Mouse (Mus musculus) kidney, postnatal 0 days (tissue): Measurements from ENCODE around the gene Arid5b. TPM values are rescaled to one million over a fixed set of nuclear protein-coding genes. Genes with fewer than 3 reads are reported as not detected.

Experiments
- ATAC-seq: fragments of 200-750 bp; cut with Nextera tagmentation; replicated peaks from 2 replicates; pipeline ENCODE4 v1.8.0; 2017; ENCODE audit warnings: low read depth, moderate number of reproducible peaks, moderate TSS enrichment, moderate library complexity; ENCODE audit not compliant: low FRiP score
- DNase-seq: peaks from one replicate; pipeline ENCODE4 v3.0.0-alpha.2; 2016; ENCODE audit warnings: low spot score
- H3K27ac ChIP-seq: fragments of 300-500 bp; sonication (generic); 2 replicates; pipeline ENCODE4 v1.5.1; 2014; ENCODE audit warnings: mild to moderate bottlenecking
- H3K27me3 ChIP-seq: fragments of 300-500 bp; sonication (generic); 2 replicates; pipeline ENCODE4 v1.6.1; 2014; ENCODE audit warnings: low read length, mixed read lengths; ENCODE audit not compliant: insufficient read depth
- H3K36me3 ChIP-seq: fragments of 300-500 bp; sonication (generic); 2 replicates; pipeline ENCODE4 v1.6.1; 2014; ENCODE audit warnings: low read length, mixed read lengths; ENCODE audit not compliant: insufficient read depth
- H3K4me1 ChIP-seq: fragments of 300-500 bp; sonication (generic); replicated peaks from 2 replicates; pipeline ENCODE4 v1.6.1; 2014; ENCODE audit warnings: antibody characterized with exemption, low read length, mixed read lengths; ENCODE audit not compliant: insufficient read depth
- H3K4me2 ChIP-seq: fragments of 300-500 bp; sonication (generic); 2 replicates; pipeline ENCODE4 v1.6.1; 2014; ENCODE audit warnings: mild to moderate bottlenecking, low read length, moderate library complexity, mixed read lengths
- H3K4me3 ChIP-seq: fragments of 300-500 bp; sonication (generic); replicated peaks from 2 replicates; pipeline ENCODE4 v1.5.1; 2014; ENCODE audit warnings: low read depth, low read length
- H3K9ac ChIP-seq: fragments of 300-500 bp; sonication (generic); 2 replicates; pipeline ENCODE4 v1.6.1; 2014; ENCODE audit warnings: low read depth, low read length
- H3K9me3 ChIP-seq: fragments of 300-500 bp; sonication (generic); replicated peaks from 2 replicates; pipeline ENCODE4 v1.6.1; 2016; ENCODE audit warnings: low read length, inconsistent platforms, mixed read lengths
- CTCF ChIP-seq: IDR thresholded peaks from 2 replicates; pipeline ENCODE4 v1.5.1; 2016; ENCODE audit warnings: antibody characterized with exemption, low read depth, mild to moderate bottlenecking, moderate library complexity
- WGBS: fragments of 180-500 bp; shearing (Covaris S2); extraction: QIAGEN DNeasy Blood & Tissue Kit; methylation state at CpG from one replicate; pipeline ENCODE4 v1.1.7; 2014; 5-methylcytosine and 5-hydroxymethylcytosine counted together
- polyA plus RNA-seq: library from polyadenylated mRNA; unstranded; fragments of >200 nt; fragmentation: Nextera tagmentation; extraction: Ambion mirVana; gene quantifications from 2 replicates; pipeline ENCODE4 v1.2.1, GENCODE M21; 2015

The Arid5b gene
- polyA plus RNA-seq, 1 experiment from 2014 or later, result 30.3 TPM

DNA sequence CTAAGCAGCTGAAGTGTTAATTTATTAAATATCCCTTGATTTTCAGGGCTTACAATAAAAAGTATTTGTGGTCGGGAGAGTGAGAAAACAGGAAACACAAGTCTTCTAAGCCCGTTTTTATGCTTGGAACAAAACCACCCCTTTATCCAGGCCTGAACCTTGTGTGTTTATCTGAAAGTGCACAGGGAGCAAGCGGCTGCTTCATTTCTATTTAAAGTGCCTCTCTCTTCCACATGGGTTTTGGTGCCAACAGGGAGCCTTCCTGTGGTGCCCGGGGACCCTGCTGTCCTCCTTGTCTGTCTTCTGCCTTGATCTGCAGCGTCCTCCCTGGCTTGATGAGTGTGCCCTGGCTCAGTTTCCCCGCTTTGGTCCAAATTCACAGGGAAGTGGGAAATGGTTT, 40.9 kb upstream of the Arid5b start:
- DNase-seq (no peak), ATAC-seq (no peak)
- no peaks in the 10 kb centered on the region for H3K9me3 ChIP-seq
- H3K9ac ChIP-seq, result no peak overlapping the region
- no peak overlapping the region for H3K4me3 ChIP-seq
- H3K4me1 ChIP-seq, result 0 out of 2 replicates have a peak, but pooled peaks cover 7% of the 10 kb centered on the region
- H3K27ac ChIP-seq, result peak overlapping the region; percentile 81
- no peak for TF ChIP-seq CTCF
- no peaks in the 10 kb centered on the region for H3K27me3 ChIP-seq
- WGBS, result 38% methylated on average over 6 of the region's 6 CpGs
- no peak overlapping the region for H3K4me2 ChIP-seq
- no peaks in the 10 kb centered on the region for H3K36me3 ChIP-seq

GRCm38 (mm10) chr10:68318438-68318979, 40.0 kb upstream of the Arid5b start:
- DNase-seq, result peak; percentile 59
- Histone ChIP-seq H3K4me1 (0 out of 2 replicates have a peak, but pooled peaks cover 7% of the 10 kb centered on the region), H3K4me2 (no peak overlapping the region), H3K27ac (peak overlapping the region; percentile 81), H3K36me3 (no peaks in the 10 kb centered on the region), H3K4me3 (no peak overlapping the region), H3K27me3 (no peaks in the 10 kb centered on the region), H3K9me3 (no peaks in the 10 kb centered on the region), H3K9ac (no peak overlapping the region)
- WGBS, result 44% methylated on average over 6 of the region's 6 CpGs
- no peak for ATAC-seq
- TF ChIP-seq CTCF, result no peak

DNA sequence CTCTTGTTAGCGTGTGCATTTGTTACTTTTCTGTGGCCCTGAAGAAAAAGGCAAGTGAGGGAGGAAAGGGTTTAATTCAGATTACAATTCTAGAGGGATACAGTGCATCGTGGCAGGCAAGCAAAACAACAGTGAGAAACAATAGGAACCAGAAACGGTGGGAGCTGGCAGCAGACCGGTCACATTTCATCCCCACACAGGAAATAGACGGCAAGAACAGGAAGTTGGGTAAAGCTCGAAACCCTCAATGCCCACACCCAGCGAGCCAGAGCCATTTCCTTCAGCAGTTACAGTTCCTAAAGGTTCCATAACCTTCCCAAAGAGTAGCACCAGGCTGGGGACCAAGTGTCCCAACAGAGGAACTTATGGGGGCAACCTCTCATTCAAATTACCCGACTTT, 34.2 kb upstream of the Arid5b start:
- no peak for TF ChIP-seq CTCF
- no peak overlapping the region for H3K4me2 ChIP-seq
- H3K36me3 ChIP-seq, result no peaks in the 10 kb centered on the region
- no peaks in the 10 kb centered on the region for H3K9me3 ChIP-seq
- no peak overlapping the region for H3K4me3 ChIP-seq
- DNase-seq (no peak), ATAC-seq (no peak)
- no peaks in the 10 kb centered on the region for H3K4me1 ChIP-seq
- 70% methylated on average over 8 of the region's 8 CpGs for WGBS
- H3K27ac ChIP-seq, result no peak overlapping the region
- no peak overlapping the region for H3K9ac ChIP-seq
- no peaks in the 10 kb centered on the region for H3K27me3 ChIP-seq

DNA sequence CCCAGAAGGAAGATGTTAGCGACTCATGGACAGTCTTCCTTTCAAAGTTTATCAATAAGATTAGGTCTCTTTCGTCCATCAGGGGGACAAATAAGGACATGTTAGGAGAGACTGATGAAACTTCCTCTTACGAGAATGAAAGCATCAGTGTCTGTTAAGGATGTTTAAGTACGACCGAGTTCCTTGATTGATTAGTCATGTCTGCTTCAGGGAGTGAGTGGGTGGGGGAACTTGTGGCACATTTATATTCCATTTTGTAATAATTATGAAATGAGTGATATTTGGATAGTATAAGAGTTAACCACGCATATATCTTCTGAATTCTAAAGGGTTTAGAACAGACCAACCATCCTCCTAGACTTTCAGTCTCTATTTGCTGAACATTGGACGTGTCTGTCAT, 22.5 kb upstream of the Arid5b start:
- Histone ChIP-seq H3K4me1 (no peaks in the 10 kb centered on the region), H3K27ac (no peak overlapping the region), H3K9me3 (no peaks in the 10 kb centered on the region), H3K9ac (no peak overlapping the region), H3K27me3 (no peaks in the 10 kb centered on the region), H3K4me3 (no peak overlapping the region), H3K36me3 (no peaks in the 10 kb centered on the region), H3K4me2 (no peak overlapping the region)
- TF ChIP-seq CTCF, result no peak
- 87% methylated on average over 7 of the region's 7 CpGs for WGBS
- ATAC-seq (no peak), DNase-seq (no peak)

GRCm38 (mm10) chr10:68289465-68289864, 10.9 kb upstream of the Arid5b start:
- Histone ChIP-seq H3K4me3 (no peak overlapping the region), H3K9me3 (no peaks in the 10 kb centered on the region), H3K4me1 (no peaks in the 10 kb centered on the region), H3K36me3 (no peaks in the 10 kb centered on the region), H3K9ac (no peak overlapping the region), H3K27ac (no peak overlapping the region), H3K4me2 (no peak overlapping the region), H3K27me3 (no peaks in the 10 kb centered on the region)
- WGBS, result 76% methylated on average over 4 of the region's 4 CpGs
- no peak for ATAC-seq
- DNase-seq, result no peak
- TF ChIP-seq CTCF, result no peak

DNA sequence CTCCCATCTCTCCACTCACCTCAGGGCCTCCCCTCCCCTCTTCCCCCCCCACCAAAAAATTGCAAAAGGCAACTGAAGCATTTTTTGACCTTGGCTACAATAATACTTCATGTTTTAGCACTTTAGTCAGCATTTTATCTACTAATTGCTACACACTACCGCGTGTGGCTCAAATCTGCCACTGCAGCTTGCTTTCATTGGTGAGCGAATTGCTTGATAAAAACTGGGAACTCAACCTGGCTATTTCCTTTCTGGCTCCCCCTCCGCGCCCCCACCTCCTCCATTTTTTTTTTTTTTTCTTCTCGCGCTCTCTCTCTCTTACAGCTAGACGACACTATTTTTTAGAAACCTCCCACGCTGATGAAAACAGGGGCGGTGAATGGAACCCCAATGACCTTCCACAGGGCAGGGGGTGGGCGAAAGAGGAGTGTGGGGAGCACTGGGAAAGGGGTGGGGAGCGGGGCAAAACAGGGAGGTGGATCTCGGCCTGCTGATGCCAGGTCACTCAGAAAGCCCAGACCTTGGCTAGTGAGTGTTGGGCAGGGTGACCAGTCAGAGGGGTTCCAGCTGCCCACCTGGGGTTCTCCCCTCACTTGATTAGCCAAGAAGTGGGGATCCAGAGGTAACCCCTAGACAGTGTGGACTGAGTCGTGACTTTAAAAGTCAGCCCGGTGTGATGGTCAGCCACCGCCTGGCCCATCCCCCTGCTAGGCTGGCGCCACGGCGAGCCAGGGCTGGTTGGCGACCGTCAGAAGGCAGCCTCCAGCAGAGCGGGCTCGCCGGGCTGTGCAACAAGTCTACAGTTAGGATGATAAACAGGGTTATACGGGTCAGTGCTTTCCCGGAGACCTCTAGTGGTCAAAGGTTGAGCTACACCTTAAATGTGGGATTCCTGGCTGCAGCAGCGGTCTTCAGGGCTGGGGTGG, 4.2 kb upstream of the Arid5b start:
- Histone ChIP-seq H3K27me3 (no peaks in the 10 kb centered on the region), H3K9ac (peak overlapping the region; percentile 57), H3K27ac (peak overlapping the region; percentile 82), H3K4me3 (peak overlapping the region; percentile 40), H3K4me1 (peaks cover 3% of the 10 kb centered on the region; the same call in 1 of the 2 replicates), H3K36me3 (no peaks in the 10 kb centered on the region), H3K9me3 (no peaks in the 10 kb centered on the region), H3K4me2 (peak overlapping the region; percentile 80)
- TF ChIP-seq CTCF, result peak; percentile 88
- ATAC-seq (peak; percentile 95), DNase-seq (peak; percentile 92)
- WGBS, result 1% methylated on average over 27 of the region's 27 CpGs
